Mouse (Mus musculus) cerebellum, adult 8-10 months (tissue): ENCODE results near the gene Rpl38.

Source experiments
- DNase-seq: peaks from one replicate; pipeline ENCODE4 v3.0.0; 2022

Rpl38 gene

GRCm38 (mm10) chr11:114681054-114681453 is 12.7 kb downstream of the Rpl38 start:
- peak; percentile 49 for DNase-seq

- no peak for DNase-seq
These were observed 14.1 kb downstream of the Rpl38 start for GRCm38 (mm10) chr11:114682321-114682900.

- DNase-seq = no peak
These were observed 14.9 kb downstream of the Rpl38 start for GRCm38 (mm10) chr11:114683029-114683721.

GRCm38 (mm10) chr11:114683722-114684621 is 15.6 kb downstream of the Rpl38 start:
- DNase-seq = peak; percentile 52

GRCm38 (mm10) chr11:114684627-114685373 is 16.5 kb downstream of the Rpl38 start:
- peak; percentile 99 for DNase-seq

GRCm38 (mm10) chr11:114685526-114686040 is 17.3 kb downstream of the Rpl38 start:
- no peak for DNase-seq

- no peak for DNase-seq
These were observed 18.1 kb downstream of the Rpl38 start for GRCm38 (mm10) chr11:114686221-114686959.

- no peak for DNase-seq
These were observed 19.4 kb downstream of the Rpl38 start for GRCm38 (mm10) chr11:114687574-114688188.

- DNase-seq = no peak
These were observed 20.4 kb downstream of the Rpl38 start for GRCm38 (mm10) chr11:114688729-114689128.

GRCm38 (mm10) chr11:114690192-114690591 is 21.9 kb downstream of the Rpl38 start:
- peak; percentile 49 for DNase-seq

GRCm38 (mm10) chr11:114691454-114692182 is 23.3 kb downstream of the Rpl38 start:
- DNase-seq = no peak

- no peak for DNase-seq
These were observed 24.3 kb downstream of the Rpl38 start for GRCm38 (mm10) chr11:114692601-114693000.

- DNase-seq = no peak
These were observed 25.1 kb downstream of the Rpl38 start for GRCm38 (mm10) chr11:114693456-114693855.

- no peak for DNase-seq
These were observed 26.1 kb downstream of the Rpl38 start for GRCm38 (mm10) chr11:114694451-114694850.

GRCm38 (mm10) chr11:114698496-114698895 is 30.2 kb downstream of the Rpl38 start:
- no peak for DNase-seq

- no peak for DNase-seq
These were observed 31.2 kb downstream of the Rpl38 start for GRCm38 (mm10) chr11:114699511-114699910.

- no peak for DNase-seq
These were observed 34.1 kb downstream of the Rpl38 start for GRCm38 (mm10) chr11:114702311-114702995.

GRCm38 (mm10) chr11:114702996-114703361 is 34.7 kb downstream of the Rpl38 start:
- DNase-seq = no peak

- DNase-seq = peak; percentile 46
These were observed 36.0 kb downstream of the Rpl38 start for GRCm38 (mm10) chr11:114704071-114704913.
